Mouse (Mus musculus): Measurements from ENCODE around the gene Galr3. TPM values are rescaled to one million over a fixed set of nuclear protein-coding genes. Genes with fewer than 3 reads are reported as not detected.

The Galr3 gene
- polyA plus RNA-seq, 1 experiment from 2014 or later, result not detected

GRCm38 (mm10) chr15:79042721-79043491 lies 1.2 kb downstream of the Galr3 start:
- WGBS, result under 1% methylated on average over 105 of the region's 105 CpGs
- no peak overlapping the region for H3K27ac ChIP-seq

GRCm38 (mm10) chr15:79044837-79045236 lies 3.2 kb downstream of the Galr3 start:
- WGBS, result 1% methylated on average over 4 of the region's 4 CpGs

More at GRCm38 (mm10) chr15:79042721-79043491, 1.2 kb downstream of the Galr3 start:
- peak overlapping the region; percentile 51; the same call in 1 of the 2 replicates for H3K9ac ChIP-seq
- no peaks in the 10 kb centered on the region for H3K36me3 ChIP-seq
- peak overlapping the region; percentile 51 for H3K4me3 ChIP-seq
- no peaks in the 10 kb centered on the region for H3K9me3 ChIP-seq
- H3K4me1 ChIP-seq, result peaks cover 31% of the 10 kb centered on the region
- no peak for ATAC-seq (ENCODE audit: low FRiP score, low read depth)
- peaks cover 50% of the 10 kb centered on the region for H3K27me3 ChIP-seq (replicated peaks)
- peak overlapping the region; percentile 92 for H3K4me2 ChIP-seq (replicated peaks)

GRCm38 (mm10) chr15:79048186-79048585 lies 6.5 kb downstream of the Galr3 start:
- peaks cover 7% of the 10 kb centered on the region for H3K27me3 ChIP-seq (replicated peaks)
- H3K27ac ChIP-seq, result no peak overlapping the region
- no peak for ATAC-seq (ENCODE audit: low FRiP score, low read depth)
- H3K9ac ChIP-seq, result no peak overlapping the region
- 44% methylated on average over 4 of the region's 4 CpGs for WGBS
- H3K9me3 ChIP-seq, result no peaks in the 10 kb centered on the region
- H3K4me2 ChIP-seq (replicated peaks), result no peak overlapping the region
- no peak overlapping the region for H3K4me3 ChIP-seq
- peaks cover 11% of the 10 kb centered on the region for H3K36me3 ChIP-seq
- peaks cover 19% of the 10 kb centered on the region for H3K4me1 ChIP-seq

More at GRCm38 (mm10) chr15:79044837-79045236, 3.2 kb downstream of the Galr3 start:
- peaks cover 32% of the 10 kb centered on the region for H3K4me1 ChIP-seq
- ATAC-seq (ENCODE audit: low FRiP score, low read depth), result peak; percentile 86
- no peaks in the 10 kb centered on the region for H3K36me3 ChIP-seq
- H3K27me3 ChIP-seq (replicated peaks), result peaks cover 41% of the 10 kb centered on the region
- no peak overlapping the region for H3K27ac ChIP-seq
- no peak overlapping the region for H3K4me3 ChIP-seq
- H3K9me3 ChIP-seq, result no peaks in the 10 kb centered on the region
- H3K4me2 ChIP-seq (replicated peaks), result peak overlapping the region; percentile 28
- no peak overlapping the region for H3K9ac ChIP-seq

GRCm38 (mm10) chr15:79050160-79050845 lies 8.6 kb downstream of the Galr3 start:
- no peak for ATAC-seq (ENCODE audit: low FRiP score, low read depth)
- Histone ChIP-seq H3K9me3 (no peaks in the 10 kb centered on the region), H3K36me3 (peaks cover 32% of the 10 kb centered on the region), H3K27me3 (replicated peaks) (no peaks in the 10 kb centered on the region), H3K9ac (no peak overlapping the region), H3K4me2 (replicated peaks) (no peak overlapping the region), H3K27ac (no peak overlapping the region), H3K4me3 (no peak overlapping the region), H3K4me1 (peaks cover 5% of the 10 kb centered on the region; the same call in 1 of the 2 replicates)
- 51% methylated on average over 9 of the region's 9 CpGs for WGBS

GRCm38 (mm10) chr15:79050964-79051363 lies 9.3 kb downstream of the Galr3 start:
- no peak overlapping the region for H3K4me2 ChIP-seq (replicated peaks)
- H3K9me3 ChIP-seq, result no peaks in the 10 kb centered on the region
- no peak overlapping the region for H3K27ac ChIP-seq
- no peak overlapping the region for H3K9ac ChIP-seq
- peaks cover 5% of the 10 kb centered on the region; the same call in 1 of the 2 replicates for H3K4me1 ChIP-seq
- WGBS, result 88% methylated on average over 2 of the region's 2 CpGs
- no peak overlapping the region for H3K4me3 ChIP-seq
- H3K36me3 ChIP-seq, result peaks cover 39% of the 10 kb centered on the region
- no peak for ATAC-seq (ENCODE audit: low FRiP score, low read depth)
- H3K27me3 ChIP-seq (replicated peaks), result no peaks in the 10 kb centered on the region

GRCm38 (mm10) chr15:79051461-79052360 lies 10.0 kb downstream of the Galr3 start:
- Histone ChIP-seq H3K9me3 (no peaks in the 10 kb centered on the region), H3K4me1 (peaks cover 5% of the 10 kb centered on the region; the same call in 1 of the 2 replicates), H3K4me3 (no peak overlapping the region), H3K9ac (no peak overlapping the region), H3K27me3 (replicated peaks) (no peaks in the 10 kb centered on the region), H3K27ac (no peak overlapping the region), H3K4me2 (replicated peaks) (no peak overlapping the region), H3K36me3 (peaks cover 46% of the 10 kb centered on the region)
- ATAC-seq (ENCODE audit: low FRiP score, low read depth), result no peak
- WGBS, result 67% methylated on average over 13 of the region's 13 CpGs

- no peak for ATAC-seq (ENCODE audit: low FRiP score, low read depth)
- H3K27ac ChIP-seq, result no peak overlapping the region
- no peak overlapping the region for H3K4me2 ChIP-seq (replicated peaks)
- no peak overlapping the region for H3K4me3 ChIP-seq
- no peaks in the 10 kb centered on the region for H3K9me3 ChIP-seq
- 87% methylated on average over 2 of the region's 2 CpGs for WGBS
- H3K9ac ChIP-seq, result no peak overlapping the region
- H3K27me3 ChIP-seq (replicated peaks), result no peaks in the 10 kb centered on the region
- H3K36me3 ChIP-seq, result peaks cover 53% of the 10 kb centered on the region
- H3K4me1 ChIP-seq, result peaks cover 5% of the 10 kb centered on the region; the same call in 1 of the 2 replicates
Measured at GRCm38 (mm10) chr15:79052366-79052765, 10.7 kb downstream of the Galr3 start.

- 90% methylated on average over 7 of the region's 7 CpGs for whole genome bisulfite sequencing
- ATAC-seq (ENCODE audit: low FRiP score, low read depth), result no peak
- Histone ChIP-seq H3K4me3 (no peak overlapping the region), H3K27me3 (replicated peaks) (no peaks in the 10 kb centered on the region), H3K4me2 (replicated peaks) (no peak overlapping the region), H3K4me1 (peaks cover 8% of the 10 kb centered on the region; the same call in 1 of the 2 replicates), H3K27ac (no peak overlapping the region), H3K36me3 (peaks cover 89% of the 10 kb centered on the region), H3K9ac (no peak overlapping the region), H3K9me3 (no peaks in the 10 kb centered on the region)
Measured at GRCm38 (mm10) chr15:79056601-79057000, 14.9 kb downstream of the Galr3 start.

GRCm38 (mm10) chr15:79057850-79058249 lies 16.2 kb downstream of the Galr3 start:
- H3K4me3 ChIP-seq, result no peak overlapping the region
- 88% methylated on average over 6 of the region's 6 CpGs for WGBS
- H3K9ac ChIP-seq, result no peak overlapping the region
- no peaks in the 10 kb centered on the region for H3K27me3 ChIP-seq (replicated peaks)
- peaks cover 13% of the 10 kb centered on the region for H3K4me1 ChIP-seq
- H3K27ac ChIP-seq, result no peak overlapping the region
- no peak overlapping the region for H3K4me2 ChIP-seq (replicated peaks)
- ATAC-seq (ENCODE audit: low FRiP score, low read depth), result no peak
- H3K9me3 ChIP-seq, result no peaks in the 10 kb centered on the region
- peaks cover 82% of the 10 kb centered on the region for H3K36me3 ChIP-seq

GRCm38 (mm10) chr15:79060887-79061565 lies 19.3 kb downstream of the Galr3 start:
- Histone ChIP-seq H3K4me2 (replicated peaks) (peak overlapping the region; percentile 71), H3K36me3 (peaks cover 50% of the 10 kb centered on the region), H3K4me1 (peaks cover 18% of the 10 kb centered on the region), H3K9me3 (no peaks in the 10 kb centered on the region), H3K27ac (no peak overlapping the region), H3K9ac (0 out of 2 replicates have a peak overlapping the region, but pooled peaks have one; percentile 3), H3K27me3 (replicated peaks) (no peaks in the 10 kb centered on the region), H3K4me3 (no peak overlapping the region)
- no peak for ATAC-seq (ENCODE audit: low FRiP score, low read depth)
- WGBS, result 87% methylated on average over 14 of the region's 14 CpGs

GRCm38 (mm10) chr15:79062376-79063159 lies 20.9 kb downstream of the Galr3 start, which contains the start of gene Ankrd54:
Gene Ankrd54 (minus strand): TSS chr15:79062893.
- peak; percentile 100 for ATAC-seq (ENCODE audit: low FRiP score, low read depth)
- H3K36me3 ChIP-seq, result peaks cover 35% of the 10 kb centered on the region
- WGBS, result under 1% methylated on average over 80 of the region's 80 CpGs

More at GRCm38 (mm10) chr15:79062376-79063159, 20.9 kb downstream of the Galr3 start, which contains the start of gene Ankrd54:
- H3K9ac ChIP-seq, result peak within 1 kb of the TSS; percentile 86
- H3K4me2 ChIP-seq (replicated peaks), result peak within 1 kb of the TSS; percentile 71
- H3K4me3 ChIP-seq, result peak within 1 kb of the TSS; percentile 88
- H3K27me3 ChIP-seq (replicated peaks), result no peaks in the 10 kb centered on the region
- H3K27ac ChIP-seq, result peak within 1 kb of the TSS; percentile 27; the same call in 1 of the 2 replicates
- peaks cover 18% of the 10 kb centered on the region for H3K4me1 ChIP-seq
- H3K9me3 ChIP-seq, result no peaks in the 10 kb centered on the region

All from neural tube, embryonic 12.5 days (tissue).